Mouse (Mus musculus) T-helper 1 cell (primary cell): Measurements from ENCODE around the gene Gm20390.
"Not testable (repeated sequence)": the region's sequence is repeated elsewhere in the genome, so short reads cannot be mapped to it uniquely, and the experiment has no call there.

Experiments
- in situ Hi-C: fragments of 300-600 bp; cut with MboI, MseI; formaldehyde crosslinking; loops from one replicate; pipeline ENCODE4 v1.15.1; 2025; ENCODE audit warnings: high pct_unique_total_duplicates

The Gm20390 gene

DNA sequence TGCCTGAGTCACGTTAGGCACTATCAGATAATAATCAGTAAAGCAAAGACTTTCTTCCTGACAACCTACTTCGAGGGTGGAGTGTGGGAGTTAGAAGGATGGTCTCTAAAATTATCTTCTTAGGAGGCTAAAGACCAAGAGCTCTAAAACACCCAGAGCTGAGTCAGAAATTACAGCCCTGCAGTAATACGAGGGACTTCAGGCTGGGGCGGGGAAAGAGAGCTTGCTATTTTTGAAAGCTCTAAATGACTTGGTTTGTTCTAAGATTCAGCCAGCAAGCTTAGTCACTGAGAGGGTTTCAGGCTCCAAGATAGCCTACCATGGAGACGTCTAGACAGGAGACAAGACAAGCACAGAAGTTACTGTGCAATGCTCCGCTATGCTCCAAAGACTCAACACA lies 2.7 kb downstream of the Gm20390 start:
- in situ Hi-C loops: no loop called here

DNA sequence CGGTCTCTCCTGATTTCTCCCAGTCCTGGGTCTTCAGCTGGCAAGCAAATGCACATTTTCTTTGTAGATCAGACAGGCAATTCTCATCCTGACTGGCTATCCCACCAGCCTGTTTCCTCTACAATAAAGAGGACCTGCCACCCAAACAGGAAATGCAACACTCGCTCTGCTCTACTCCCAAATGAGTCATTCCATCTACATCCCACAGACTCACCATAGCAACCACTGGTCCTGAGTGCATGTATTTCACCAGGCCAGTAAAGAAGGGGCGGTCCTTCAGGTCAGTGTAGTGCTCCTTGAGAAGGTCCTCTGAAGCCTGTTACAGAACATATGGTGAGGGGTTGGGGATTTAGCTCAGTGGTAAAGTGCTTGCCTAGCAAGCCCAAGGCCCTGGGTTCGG lies 5.1 kb downstream of the Gm20390 start:
- in situ Hi-C loops: no loop called here

DNA sequence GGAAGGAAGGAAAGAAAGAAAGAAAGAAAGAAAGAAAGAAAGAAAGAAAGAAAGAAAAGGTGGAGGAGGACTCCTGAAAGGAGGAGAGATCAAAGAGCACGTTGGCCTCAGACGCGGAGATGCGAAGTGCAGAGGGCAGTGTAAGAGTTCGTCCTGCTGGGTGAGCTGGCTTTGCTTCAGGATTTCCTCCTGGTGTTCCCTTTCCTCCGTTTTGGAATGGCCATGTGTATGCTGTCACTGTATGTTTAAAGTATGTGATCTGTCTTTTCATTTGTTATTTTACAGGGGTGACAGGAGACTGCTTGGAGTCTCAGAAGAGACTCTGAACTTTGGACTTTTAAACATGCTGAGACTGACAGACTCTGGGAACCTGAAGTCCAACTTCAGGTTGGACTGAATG lies 6.6 kb downstream of the Gm20390 start:
- in situ Hi-C loops: no loop called here

DNA sequence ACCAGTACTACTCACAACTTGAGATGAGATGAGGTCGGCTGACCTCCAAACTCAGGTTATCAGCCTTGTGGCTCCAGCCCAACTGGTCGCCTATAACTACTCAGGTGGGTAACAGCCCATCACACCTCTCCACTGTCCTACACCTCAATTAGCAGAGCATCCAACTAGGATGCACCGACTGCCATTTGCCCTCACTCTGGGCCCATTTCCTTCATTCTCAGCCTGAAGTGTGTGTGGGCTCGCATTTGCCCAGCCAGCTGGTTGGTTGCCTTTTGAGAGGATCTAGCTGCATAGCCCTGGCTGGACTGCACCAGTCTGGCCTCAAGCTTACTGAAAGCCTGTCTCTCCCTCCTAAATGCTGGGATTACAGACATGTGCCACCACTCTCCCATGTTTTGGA lies 10.3 kb downstream of the Gm20390 start:
- in situ Hi-C loops: no loop called here

DNA sequence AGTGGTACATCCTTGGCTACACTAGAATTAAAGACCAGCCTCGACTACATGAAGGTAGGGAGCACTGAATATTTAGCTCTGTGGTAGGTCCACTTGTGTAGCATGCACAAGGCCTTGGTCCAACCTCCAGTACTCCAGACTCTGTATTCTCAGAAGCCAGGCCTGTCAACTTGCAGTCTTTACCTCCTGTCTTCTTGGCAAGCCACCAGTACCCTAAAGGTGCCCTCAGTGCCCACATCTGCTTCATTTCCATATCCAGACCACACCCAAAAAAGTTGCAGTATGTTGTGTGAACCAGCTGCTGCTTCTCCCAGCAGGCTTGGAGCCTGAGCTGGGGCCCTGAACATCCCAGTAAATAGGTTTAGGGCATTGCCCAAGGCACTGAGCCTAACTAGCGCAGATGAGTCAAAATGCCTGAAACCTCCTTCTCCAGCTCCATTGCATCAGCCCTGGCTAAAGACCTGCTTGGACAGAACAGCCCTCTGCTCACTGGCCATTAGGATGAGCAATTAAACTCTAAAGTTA lies 11.0 kb downstream of the Gm20390 start:
- in situ Hi-C loops: no loop called here

GRCm38 (mm10) chr11:93956159-93956558 lies 11.9 kb downstream of the Gm20390 start, which contains the start of gene Nme2:
TSS of gene Nme2 (minus strand) at chr11:93956259.
- in situ Hi-C loops: no loop called here

DNA sequence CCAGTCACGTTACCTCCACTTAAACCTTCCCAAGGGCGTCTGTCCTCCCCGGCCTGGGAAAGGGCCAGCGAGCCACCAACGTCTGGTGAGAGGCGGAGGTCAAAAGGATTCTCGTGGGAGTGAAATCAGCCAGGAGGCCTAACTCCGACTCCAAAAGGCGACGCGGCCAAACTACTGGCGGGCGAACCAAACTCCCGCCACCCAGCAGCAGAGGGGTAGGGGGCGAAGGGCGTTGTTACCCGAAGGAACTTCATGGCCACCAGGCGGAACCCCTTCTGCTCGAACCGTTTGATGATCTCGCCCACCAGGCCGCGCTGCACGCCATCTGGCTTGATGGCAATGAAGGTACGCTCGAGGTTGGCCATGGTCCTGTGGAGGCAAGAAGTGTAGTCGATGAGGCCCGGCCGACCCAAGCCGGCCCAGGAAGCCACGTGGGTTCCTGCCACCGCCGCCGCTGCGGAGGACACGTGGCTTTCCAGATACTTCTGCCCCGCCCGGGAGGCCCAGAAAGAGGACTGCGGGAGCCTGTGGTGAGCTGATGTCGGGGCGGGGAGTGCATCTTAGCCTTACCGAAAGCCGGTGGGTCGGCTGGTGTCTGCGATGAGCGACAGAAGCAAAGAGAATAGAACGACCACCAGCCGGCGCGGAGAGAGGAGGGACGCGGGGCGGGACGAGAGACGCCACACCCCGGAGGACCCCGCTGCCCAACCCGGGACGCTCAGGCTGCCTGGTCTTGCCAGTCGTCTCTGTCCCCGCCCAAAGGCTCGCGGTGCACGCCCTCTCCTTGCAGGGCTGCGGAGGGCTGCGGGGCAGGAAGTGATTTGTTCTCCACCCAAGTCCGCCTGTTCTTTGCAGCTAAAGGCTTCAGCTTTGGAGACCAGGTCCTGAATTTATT lies 12.6 kb downstream of the Gm20390 start:
- in situ Hi-C loops: no loop called here

- in situ Hi-C loops: no loop called here
Observed at GRCm38 (mm10) chr11:93954738-93955255, 13.3 kb downstream of the Gm20390 start.

DNA sequence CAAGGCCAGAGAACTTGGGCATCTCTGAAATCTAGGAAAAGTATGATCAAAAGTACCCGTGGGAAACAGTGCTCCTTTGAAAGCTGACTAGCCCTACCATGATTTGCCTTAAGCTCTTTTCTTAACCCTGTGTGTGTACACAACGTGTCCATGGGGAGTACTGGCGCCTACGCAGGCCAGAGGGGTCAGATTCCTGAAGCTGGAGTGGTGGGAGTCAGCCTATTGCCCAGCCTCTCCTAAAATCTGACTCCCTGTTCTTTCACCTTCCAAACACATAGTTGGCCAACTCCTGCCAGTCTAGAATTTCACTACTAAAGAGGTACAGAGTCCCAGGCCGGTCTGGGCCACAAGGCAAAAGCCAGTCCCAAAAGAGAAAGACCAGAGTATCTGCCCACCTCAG lies 15.7 kb downstream of the Gm20390 start:
- in situ Hi-C loops: no loop called here

- in situ Hi-C loops: no loop called here
Observed at GRCm38 (mm10) chr11:93950045-93950444, 18.0 kb downstream of the Gm20390 start.

DNA sequence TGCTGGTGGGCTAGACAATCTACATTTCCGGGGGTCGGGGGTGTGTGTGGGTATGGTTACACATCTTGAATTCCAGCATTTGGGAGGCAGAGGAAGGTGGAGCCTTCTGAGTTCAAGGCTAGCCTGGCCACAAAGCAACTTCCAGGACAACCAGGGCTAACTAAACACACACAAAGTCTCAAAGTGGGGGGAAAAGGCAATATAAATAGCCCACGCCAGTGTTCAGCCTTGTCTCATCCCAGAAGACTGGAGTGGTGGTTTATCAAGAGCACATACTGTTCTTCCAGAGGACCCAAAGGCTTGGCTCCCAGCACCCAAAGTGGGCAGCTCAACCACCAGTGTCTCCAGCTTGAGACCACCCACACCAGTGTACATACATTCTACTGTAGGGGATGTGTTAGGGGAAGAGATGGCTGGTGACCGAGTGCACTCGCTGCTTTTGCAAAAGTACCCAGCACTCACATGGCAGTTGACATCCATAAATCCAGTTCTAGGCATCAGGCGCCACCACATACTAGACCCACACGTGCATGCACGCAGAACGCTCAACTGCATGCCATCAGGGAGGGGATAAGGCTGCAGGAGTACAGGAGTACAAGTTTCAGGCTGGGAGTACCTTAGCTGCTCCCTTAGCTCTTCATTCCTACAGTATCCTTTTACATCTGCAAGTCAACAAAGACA lies 19.1 kb downstream of the Gm20390 start:
- in situ Hi-C loops: loop anchor here (5.0 kb wide), 1 partner anchor 52 kb away; no protein-coding TSS in a partner anchor

DNA sequence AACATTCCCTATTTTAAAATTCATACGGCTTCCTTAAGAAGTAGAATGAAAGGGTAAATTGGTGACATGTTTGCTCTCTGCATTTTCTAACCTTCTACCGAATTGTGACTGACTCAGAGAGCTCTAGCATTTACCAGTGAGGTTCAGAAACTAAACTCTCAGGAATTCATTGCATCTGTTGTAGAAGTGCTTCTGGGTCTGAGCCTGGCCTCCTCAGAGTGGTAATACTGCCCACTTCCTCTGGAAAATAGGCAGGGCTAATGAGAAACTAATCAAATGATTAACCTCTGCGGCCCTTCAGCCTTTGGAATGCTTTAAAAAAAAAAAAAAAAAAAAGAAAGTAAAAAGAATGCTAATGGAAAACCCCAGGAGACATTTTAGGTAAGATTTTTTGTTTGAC lies 23.1 kb downstream of the Gm20390 start:
- in situ Hi-C loops: loop anchor here (5.0 kb wide), 1 partner anchor 48 kb away; no protein-coding TSS in a partner anchor

- in situ Hi-C loops: no loop called here
Observed at GRCm38 (mm10) chr11:93940906-93941305, 27.2 kb downstream of the Gm20390 start.

DNA sequence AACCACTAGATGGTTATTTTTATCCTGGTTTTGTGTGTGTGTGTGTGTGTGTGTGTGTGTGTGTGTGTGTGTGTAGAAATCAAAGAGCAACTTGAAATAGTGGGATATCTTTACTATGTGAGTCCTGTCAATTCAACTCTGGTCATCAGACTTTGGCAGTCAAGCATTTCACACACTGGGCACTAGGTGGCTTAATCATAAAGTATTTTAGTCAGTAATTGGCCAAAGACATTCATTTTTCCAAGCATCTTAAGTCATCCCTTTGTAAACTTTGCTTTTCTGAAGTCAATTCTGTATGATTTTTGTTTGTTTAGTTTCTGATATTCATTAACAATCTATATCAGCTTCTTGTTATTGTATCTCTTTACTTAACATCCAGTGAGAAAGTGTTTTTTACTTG lies 39.0 kb downstream of the Gm20390 start:
- in situ Hi-C loops: no loop called here

DNA sequence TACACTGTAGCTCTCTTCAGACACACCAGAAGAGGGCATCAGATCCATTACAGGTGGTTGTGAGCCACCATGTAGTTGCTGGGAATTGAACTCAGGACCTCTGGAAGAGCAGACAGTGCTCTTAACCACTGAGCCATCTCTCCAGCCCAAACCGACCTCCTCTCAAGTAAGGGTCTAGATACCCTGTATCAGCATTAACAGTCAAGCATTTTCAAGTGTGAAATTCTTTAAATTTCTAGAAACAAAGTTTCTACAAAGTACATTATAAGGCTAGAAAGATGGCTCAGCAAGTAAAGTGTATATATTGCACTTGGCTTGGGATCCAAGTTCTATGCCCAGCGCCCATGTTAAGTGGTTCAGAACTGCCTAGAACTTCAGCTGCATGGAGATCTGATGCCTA lies 53.1 kb downstream of the Gm20390 start:
- in situ Hi-C loops: not testable (repeated sequence)

- in situ Hi-C loops: no loop called here
Observed at GRCm38 (mm10) chr11:93911603-93912002, 56.5 kb downstream of the Gm20390 start.

DNA sequence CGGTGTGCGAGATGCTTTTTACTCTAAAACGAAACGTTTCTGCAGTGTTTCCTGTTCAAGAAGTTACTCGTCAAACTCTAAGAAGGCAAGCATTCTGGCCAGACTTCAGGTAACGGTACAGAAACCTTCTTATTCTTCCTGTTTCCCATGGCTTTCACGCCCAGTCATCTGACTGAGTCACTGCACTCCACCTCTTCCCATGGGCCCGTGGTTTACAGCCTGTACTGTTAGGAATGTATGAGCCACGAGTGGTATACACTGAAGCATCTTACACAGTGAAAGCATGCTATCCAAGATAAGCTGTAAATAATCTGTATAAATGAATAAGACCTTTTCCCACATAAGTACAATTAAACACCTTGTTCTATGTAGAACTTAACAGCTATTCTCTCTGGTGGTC lies 59.3 kb downstream of the Gm20390 start:
- in situ Hi-C loops: no loop called here

DNA sequence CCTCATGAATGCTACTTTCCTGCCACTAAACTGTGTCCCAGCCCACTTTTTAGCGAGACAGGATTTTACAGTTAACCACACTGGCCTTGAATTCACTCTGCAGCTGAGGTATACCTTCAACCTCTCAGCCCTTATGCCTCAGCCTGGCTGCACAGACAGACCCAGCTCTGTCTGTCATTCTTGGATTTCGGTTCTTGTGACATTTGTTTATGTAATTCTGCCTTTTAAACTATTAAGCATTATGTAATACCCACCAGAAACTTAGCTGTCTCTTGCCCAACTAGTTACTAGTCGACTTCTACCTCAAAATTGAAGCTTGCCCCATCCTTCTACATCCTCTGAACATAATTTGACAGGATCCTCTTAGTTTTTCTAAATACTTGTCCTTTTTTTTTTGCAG lies 60.3 kb downstream of the Gm20390 start:
- in situ Hi-C loops: no loop called here

- in situ Hi-C loops: no loop called here
Observed at GRCm38 (mm10) chr11:93906834-93907233, 61.3 kb downstream of the Gm20390 start.
